13 mouse cellular contexts compared by ENCODE assay signal in genomic region chr19:47334713-47335112, GRCm38 (mm10).
DNase-seq lines count a peak whose midpoint lies in the region; ATAC-seq and TF ChIP-seq lines count a peak whose summit lies in the region.
"Had no signal": no experiment of that assay in that cellular context is flagged by ENCODE, and none has a peak within 500 bp of the region (broad histone marks: within the 10 kb centered on the region; RNA-seq: fewer than 3 reads in every experiment).

No protein-coding gene starts in this region.

- no peaks in the 10 kb centered on the region for H3K36me3 ChIP-seq in embryonic facial prominence, embryonic 13.5 days
- no peaks in the 10 kb centered on the region for H3K36me3 ChIP-seq in hindbrain, embryonic 11.5 days (ENCODE audit: control insufficient read depth, insufficient read depth, low read length)
- no peaks in the 10 kb centered on the region for H3K36me3 ChIP-seq in midbrain, postnatal 0 days (ENCODE audit: insufficient read depth, low read length)
- H3K36me3 ChIP-seq: liver, embryonic 12.5 days had no signal

- no peak for DNase-seq in left cerebral cortex, adult 2 months (ENCODE audit: extremely low spot score in 1 of 2, low spot score in 2 of 2)
- DNase-seq in left cerebral cortex, adult 8-10 months (ENCODE audit: low spot score in 2 of 2) = no peak
- DNase-seq in hindbrain, embryonic 11.5 days (ENCODE audit: low spot score) = no peak
- peak; percentile 67 for DNase-seq in midbrain, postnatal 0 days (ENCODE audit: low spot score)
- DNase-seq in gastrocnemius, postnatal 4 days (ENCODE audit: low spot score in 2 of 2) = no peak
- DNase-seq in adrenal gland, adult (ENCODE audit: inconsistent age in 2 of 2, low spot score in 1 of 2) = no peak
- DNase-seq in gastrocnemius, postnatal 10 days = no peak
- DNase-seq: cerebellum, adult 18-20 months; kidney, postnatal 36 days; spleen, adult 18-20 months had no signal

- no peak overlapping the region for H3K4me3 ChIP-seq in left cerebral cortex, adult 2 months
- no peak overlapping the region for H3K4me3 ChIP-seq in embryonic facial prominence, embryonic 13.5 days
- no peak overlapping the region for H3K4me3 ChIP-seq in hindbrain, embryonic 11.5 days (ENCODE audit: low read depth, low read length)
- no peak overlapping the region for H3K4me3 ChIP-seq in midbrain, postnatal 0 days (ENCODE audit: low read depth, low read length)
- H3K4me3 ChIP-seq: liver, embryonic 12.5 days; myocyte had no signal

- 70% methylated on average over 17 of the region's 17 CpGs for WGBS in embryonic facial prominence, embryonic 13.5 days
- 41% methylated on average over 17 of the region's 17 CpGs for WGBS in hindbrain, embryonic 11.5 days
- 47% methylated on average over 17 of the region's 17 CpGs for WGBS in midbrain, postnatal 0 days

- peak overlapping the region; percentile 2; the same call in 1 of the 2 replicates for H3K27ac ChIP-seq in left cerebral cortex, adult 2 months
- peak overlapping the region; percentile 39; the same call in 1 of the 2 replicates for H3K27ac ChIP-seq in embryonic facial prominence, embryonic 13.5 days
- no peak overlapping the region for H3K27ac ChIP-seq in hindbrain, embryonic 11.5 days (ENCODE audit: low read depth, low read length)
- no peak overlapping the region; the same call in 1 of the 2 replicates for H3K27ac ChIP-seq in midbrain, postnatal 0 days (ENCODE audit: low read depth, low read length)
- H3K27ac ChIP-seq: liver, embryonic 12.5 days had no signal

- H3K27me3 ChIP-seq in embryonic facial prominence, embryonic 13.5 days = no peaks in the 10 kb centered on the region
- no peaks in the 10 kb centered on the region for H3K27me3 ChIP-seq in hindbrain, embryonic 11.5 days (ENCODE audit: control insufficient read depth, insufficient read depth, low read length)
- no peaks in the 10 kb centered on the region for H3K27me3 ChIP-seq in midbrain, postnatal 0 days (ENCODE audit: insufficient read depth, low read length)

- H3K4me1 ChIP-seq in embryonic facial prominence, embryonic 13.5 days = peaks cover 69% of the 10 kb centered on the region
- peaks cover 18% of the 10 kb centered on the region for H3K4me1 ChIP-seq in hindbrain, embryonic 11.5 days (replicated peaks; ENCODE audit: control insufficient read depth, insufficient read depth, low read length)
- H3K4me1 ChIP-seq in midbrain, postnatal 0 days (ENCODE audit: insufficient read depth, low read length) = peaks cover 6% of the 10 kb centered on the region; the same call in 1 of the 2 replicates

- intact Hi-C loops in left cerebral cortex, adult 2 months (cut with DNase I) = no loop called here

- no peak for TF ChIP-seq CTCF in left cerebral cortex, adult 2 months (IDR thresholded peaks at IDR 0.05)
- TF ChIP-seq CTCF in midbrain, postnatal 0 days (IDR thresholded peaks at IDR 0.05) = no peak

- peak overlapping the region; percentile 21; the same call in 1 of the 2 replicates for H3K9ac ChIP-seq in embryonic facial prominence, embryonic 13.5 days
- H3K9ac ChIP-seq in hindbrain, embryonic 11.5 days (ENCODE audit: low read depth, low read length) = peak overlapping the region; percentile 25; the same call in 1 of the 2 replicates
- peak overlapping the region; percentile 24; the same call in 1 of the 2 replicates for H3K9ac ChIP-seq in midbrain, postnatal 0 days (replicated peaks; ENCODE audit: low read length, poor library complexity, severe bottlenecking)
- H3K9ac ChIP-seq: liver, embryonic 12.5 days had no signal

- ATAC-seq in embryonic facial prominence, embryonic 13.5 days (ENCODE audit: insufficient number of reproducible peaks, insufficient read depth, low FRiP score, low TSS enrichment, low read depth) = no peak
- ATAC-seq in hindbrain, embryonic 11.5 days (ENCODE audit: low FRiP score) = no peak
- ATAC-seq in midbrain, postnatal 0 days (ENCODE audit: low FRiP score) = peak; percentile 28; the same call in 1 of the 2 replicates
- ATAC-seq: liver, embryonic 12.5 days had no signal

- H3K4me2 ChIP-seq in embryonic facial prominence, embryonic 13.5 days = no peak overlapping the region
- no peak overlapping the region for H3K4me2 ChIP-seq in hindbrain, embryonic 11.5 days (replicated peaks; ENCODE audit: low read depth, low read length)
- H3K4me2 ChIP-seq in midbrain, postnatal 0 days (ENCODE audit: low read depth, low read length, poor library complexity, severe bottlenecking) = no peak overlapping the region
- H3K4me2 ChIP-seq: liver, embryonic 12.5 days had no signal

- no peaks in the 10 kb centered on the region for H3K9me3 ChIP-seq in embryonic facial prominence, embryonic 13.5 days
- no peaks in the 10 kb centered on the region for H3K9me3 ChIP-seq in hindbrain, embryonic 11.5 days (ENCODE audit: control insufficient read depth, low read length)
- no peaks in the 10 kb centered on the region for H3K9me3 ChIP-seq in midbrain, postnatal 0 days (ENCODE audit: low read length)
- H3K9me3 ChIP-seq: liver, embryonic 12.5 days had no signal

Comparison
In these comparisons a context has a peak if more than half of its experiments do, and no peak if none do; other contexts are left out.
1. H3K27ac ChIP-seq: peak in left cerebral cortex, adult 2 months (single experiment) and embryonic facial prominence, embryonic 13.5 days (single experiment); none in hindbrain, embryonic 11.5 days (single experiment) and midbrain, postnatal 0 days (single experiment).
2. Peak in every context shown above with its lines, with median percentiles within 50 percentile points of each other: H3K9ac ChIP-seq.